Mouse (Mus musculus): ENCODE measurements around the gene Fam81a.

Fam81a gene

DNA sequence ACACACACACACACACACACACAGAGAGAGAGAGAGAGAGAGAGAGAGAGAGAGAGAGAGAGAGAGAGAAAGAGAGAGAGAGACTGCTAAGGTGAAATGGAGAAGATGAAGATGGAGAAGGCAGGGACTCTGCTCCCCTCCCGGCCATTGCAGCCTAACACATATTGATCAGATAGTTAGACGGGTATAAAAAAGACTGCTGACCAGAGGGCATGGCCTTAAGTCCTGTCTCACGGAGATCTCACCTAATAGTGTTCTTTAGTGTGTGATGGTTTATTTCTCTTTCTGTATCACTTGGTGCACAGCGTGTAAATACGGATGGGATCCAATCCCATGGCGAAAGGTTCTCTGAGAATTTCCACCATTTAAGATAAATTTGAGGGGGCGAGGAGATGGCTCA lies at the start of gene Fam81a:
TSS of gene Fam81a (minus strand) at position 101 of the 400 bp plus-strand sequence.
- DNase-seq = no peak

DNA sequence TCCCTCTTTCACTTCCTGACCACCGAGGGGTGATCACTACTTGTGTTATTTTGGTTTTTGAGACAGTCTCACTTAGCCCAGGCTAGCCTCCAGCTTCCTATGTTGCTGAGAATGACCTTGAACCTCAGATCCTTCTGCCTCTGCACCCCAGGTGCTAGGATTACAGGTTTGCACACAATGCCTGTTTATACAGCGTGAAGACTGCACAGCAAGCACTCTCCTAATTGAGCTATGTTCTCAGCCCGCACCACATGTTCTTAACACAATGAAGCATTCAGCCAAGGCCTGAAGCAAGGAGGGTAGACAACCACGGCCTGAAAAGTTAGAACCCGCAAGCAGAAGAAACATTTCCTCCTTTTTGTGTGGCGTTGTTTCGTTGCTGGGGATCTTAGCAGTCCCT lies 40.3 kb upstream of the Fam81a start:
- DNase-seq = no peak

DNA sequence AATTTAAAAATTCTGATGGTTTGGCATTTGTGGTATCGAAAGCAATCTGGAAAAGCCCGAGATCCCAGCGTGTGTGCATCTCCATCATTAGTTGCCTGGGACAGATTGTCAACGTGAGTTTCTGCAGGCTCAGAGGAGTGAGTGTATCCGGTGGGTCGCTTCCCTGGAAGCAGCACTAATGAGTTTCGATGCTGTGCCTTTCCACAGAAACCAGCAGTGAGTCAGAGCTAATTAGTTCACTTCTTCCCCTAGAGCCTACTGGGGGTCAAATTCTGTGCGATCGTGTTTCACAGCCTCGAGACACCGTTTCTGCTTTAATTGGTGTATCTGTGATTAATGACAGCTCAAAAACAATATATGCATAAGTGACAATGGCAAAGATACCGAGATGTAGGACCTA lies 39.4 kb upstream of the Fam81a start:
- no peak for DNase-seq

DNA sequence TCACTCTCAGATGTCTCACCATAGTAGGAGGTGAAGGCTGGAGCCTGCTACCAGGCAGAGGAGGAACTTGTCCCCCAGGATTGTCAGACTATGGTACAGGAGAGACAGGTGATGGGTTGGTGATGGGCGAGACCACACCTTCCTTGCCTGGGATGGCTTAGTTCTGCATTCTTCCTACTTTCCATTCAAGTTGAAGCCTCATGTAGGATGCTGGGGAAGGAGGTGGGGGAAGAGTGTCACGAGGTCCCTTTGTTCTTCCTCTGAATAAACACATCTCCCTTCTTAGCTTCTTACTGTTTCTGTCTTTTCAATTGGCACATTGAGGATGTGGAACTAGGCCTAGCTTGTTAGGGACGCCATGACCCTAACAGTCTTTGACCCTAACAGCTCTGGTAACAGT lies 33.9 kb upstream of the Fam81a start:
- DNase-seq = no peak

DNA sequence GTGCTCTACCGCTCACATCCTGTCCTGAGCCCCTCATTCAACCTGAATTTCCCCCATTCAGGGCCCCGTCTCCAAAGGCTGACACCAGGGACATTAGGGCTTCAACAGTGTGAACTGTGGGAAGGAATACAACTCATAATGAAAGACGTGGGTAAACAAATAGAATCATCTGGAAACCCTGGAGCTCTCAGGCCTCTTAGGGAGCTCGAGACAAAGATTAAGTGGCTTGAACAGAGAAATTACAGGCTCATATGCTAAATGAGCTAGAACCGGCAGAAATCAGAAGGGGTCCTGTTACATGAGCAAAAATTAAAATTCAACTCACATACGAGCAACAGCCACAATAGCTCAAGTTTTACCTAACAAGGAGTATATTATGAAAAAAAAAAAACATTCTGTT lies 32.5 kb upstream of the Fam81a start:
- no peak for DNase-seq

DNA sequence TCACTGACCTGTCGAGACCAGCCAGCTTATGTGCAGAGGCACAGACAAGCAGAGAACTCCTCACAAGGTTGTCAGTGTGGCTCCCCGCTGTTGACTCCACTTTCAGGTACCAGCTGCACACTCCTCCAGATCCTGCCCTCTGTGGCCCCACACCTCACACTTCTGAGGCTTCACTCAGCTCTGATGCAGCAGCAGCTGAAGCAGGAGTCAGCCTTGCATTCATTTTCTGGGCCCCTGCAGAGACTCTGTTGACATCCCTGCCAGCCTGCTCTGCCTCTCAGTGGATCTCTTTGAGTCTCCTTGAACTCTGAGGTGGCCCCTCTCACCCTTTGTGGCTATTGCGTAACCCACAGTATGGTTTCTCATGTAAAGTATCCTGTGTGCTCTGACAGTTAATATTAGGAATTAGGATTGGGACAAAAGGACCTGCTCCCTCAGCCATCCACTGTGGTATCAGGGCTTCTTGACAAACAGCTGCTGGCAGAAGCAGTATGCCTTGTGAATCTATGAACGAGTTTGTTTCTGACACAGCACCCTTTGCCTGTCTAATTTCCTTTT lies 32.0 kb upstream of the Fam81a start:
- DNase-seq = no peak

DNA sequence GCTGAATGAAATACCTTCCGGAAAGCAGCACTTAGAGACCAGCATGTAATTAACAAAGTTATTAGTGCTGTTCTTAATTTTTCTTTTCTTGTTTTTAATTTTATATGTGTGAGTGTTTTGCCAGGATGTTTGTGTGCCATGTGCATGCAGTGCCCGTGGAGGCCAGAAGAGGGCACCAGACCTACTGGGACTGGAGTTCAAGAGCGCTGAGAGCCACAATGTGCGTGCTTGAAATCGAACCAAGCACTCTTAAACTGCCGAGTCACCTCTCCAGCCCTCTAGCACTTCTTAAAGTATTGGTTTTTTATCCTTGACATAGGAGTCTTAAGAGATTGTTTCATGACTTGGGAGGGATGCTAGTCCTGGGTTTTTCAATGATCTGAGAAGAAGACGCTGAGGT lies 26.6 kb upstream of the Fam81a start:
- DNase-seq = peak; percentile 19

DNA sequence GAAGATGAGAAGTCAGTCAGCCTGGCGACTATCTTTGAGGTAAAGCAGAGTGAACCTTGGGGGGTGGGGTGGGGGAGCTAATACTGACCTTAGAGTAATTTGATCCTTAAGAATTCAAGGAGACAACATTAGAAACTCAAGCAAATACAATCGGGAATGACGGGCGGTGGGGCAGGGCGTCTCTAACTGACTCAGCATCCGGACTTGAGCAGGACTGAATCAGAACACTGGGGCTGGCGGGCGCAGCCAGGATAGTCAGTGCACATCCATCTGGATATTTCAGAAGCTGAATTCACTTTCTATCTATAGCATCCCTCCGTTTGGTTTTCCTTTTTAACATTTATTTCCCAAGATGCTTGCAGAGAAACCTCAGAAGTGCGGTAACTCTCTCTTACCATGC lies 17.7 kb upstream of the Fam81a start:
- no peak for DNase-seq

DNA sequence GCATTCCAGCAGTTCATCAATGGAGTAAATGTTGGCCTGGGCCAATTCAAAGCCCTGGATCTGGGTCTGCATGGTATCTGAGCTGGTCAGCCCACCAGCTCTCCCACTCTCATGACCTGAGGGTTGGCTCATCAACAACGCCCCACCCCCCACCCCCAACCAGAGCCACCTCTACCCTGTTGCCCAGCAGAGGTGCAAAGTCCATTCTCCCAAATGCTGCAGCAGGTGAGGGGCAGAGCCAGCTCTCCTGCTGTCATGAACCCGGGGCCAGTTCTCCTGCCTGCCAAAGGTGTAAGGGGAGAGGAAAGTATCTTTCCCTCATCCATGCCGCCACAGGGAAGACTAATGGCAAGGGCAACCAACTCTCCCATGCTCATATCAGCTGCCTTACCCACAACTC lies 5.3 kb upstream of the Fam81a start:
- no peak for DNase-seq

DNA sequence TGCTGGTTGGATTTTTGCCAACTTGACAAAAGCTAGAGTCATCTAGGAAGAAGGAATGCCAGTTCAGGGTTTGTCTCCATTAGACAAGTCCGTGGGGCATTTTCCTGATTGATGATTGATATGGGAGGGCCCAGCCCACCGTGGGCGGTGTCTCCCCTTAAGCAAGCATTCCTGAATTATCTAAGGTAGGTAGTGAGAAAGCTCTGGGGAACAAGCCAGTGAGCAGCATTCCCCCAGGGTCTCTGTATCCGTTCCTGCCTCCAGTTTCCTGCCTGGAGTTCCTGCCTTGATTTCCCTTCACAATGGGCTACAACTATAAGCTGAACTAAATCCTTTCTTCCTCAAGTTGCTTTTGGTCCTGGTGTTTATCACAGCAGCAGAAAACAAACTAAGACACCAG lies 3.1 kb upstream of the Fam81a start:
- DNase-seq = no peak

DNA sequence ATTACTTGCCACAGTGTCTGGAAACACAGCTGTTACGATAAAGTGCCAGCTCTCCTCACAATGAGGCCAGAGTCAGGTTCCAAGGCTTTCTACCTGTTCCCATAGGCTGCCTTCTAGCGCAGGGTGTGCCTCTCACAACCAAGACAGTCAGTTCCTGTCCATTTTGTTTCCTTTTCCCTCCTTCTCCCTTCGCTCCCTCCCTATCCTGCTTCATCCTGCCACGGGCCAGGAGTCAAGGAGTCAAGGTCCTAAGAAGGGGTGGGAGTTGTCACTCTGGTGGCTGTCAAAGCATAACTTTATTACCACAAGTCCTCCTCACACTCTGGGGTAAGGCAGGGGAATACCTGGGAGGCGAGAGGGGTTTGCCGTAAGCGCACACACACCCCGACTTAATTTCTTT lies 966 bp upstream of the Fam81a start:
- DNase-seq = peak; percentile 20

DNA sequence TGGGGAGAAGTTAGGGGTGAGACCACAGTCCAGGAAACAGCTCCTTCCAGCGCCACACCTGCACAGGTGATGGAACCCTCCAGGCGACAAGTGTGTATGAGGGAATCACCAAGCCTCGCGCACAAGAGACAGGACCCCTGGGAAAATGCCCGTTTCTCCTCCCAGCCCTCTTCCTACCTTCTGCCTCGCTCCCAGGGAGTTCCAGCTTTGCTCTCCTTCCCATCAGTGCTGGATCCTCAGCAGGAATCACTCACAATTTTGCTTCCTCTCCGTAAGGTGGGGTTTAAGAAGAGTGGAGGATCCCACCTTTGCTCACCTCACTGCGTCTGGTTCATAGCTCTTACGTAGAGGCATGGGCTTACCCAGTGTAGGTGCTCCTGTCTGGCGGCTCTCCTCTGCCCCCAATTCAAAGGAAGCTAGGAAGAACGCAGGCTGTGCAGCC lies 454 bp downstream of the Fam81a start:
- DNase-seq = peak; percentile 9

DNA sequence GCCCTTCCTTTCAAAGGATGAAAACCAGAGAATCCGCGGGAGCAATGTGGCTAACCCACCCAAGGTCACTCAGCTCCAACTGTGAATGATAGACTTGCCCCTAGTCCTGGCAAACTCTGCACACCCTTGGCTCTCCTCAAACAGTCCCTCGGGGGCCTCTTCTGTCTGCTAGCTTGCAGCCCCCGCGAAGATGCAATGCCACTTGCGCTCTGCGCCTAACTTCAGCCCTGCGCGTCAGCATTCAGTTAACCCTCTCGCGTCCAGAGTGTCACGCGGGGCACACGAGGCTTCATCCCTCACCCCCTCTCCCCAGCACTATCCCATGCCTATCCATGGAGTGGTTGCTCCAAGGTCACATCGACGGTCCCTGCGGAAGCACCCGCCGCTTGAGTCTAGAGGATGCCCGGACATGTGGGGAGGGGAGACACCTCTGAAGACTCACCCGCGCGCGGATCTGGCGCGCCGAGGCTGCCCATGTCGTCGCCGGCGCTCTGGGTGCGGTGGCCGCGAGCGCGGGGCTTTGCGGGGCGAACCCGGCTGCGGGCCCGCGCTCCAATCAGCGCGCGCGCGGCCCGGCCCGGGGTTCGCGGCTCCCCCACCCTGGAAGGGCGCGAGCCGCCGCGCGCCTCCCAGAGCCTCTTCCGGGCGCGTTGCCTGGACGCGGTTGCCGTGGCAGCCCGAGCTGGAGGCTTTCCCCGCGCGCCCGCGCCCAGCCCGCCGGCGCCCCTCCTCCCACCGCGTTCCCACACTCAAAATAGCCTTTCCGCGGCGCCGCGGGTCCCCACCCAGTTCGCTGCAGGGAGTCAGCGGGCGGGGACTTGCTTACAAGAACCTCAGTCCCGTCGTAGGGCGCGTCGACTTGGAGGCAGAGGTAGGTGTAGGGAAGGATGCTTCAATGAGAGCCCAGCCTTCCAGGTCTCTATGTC lies 1.2 kb downstream of the Fam81a start:
- peak; percentile 87 for DNase-seq

DNA sequence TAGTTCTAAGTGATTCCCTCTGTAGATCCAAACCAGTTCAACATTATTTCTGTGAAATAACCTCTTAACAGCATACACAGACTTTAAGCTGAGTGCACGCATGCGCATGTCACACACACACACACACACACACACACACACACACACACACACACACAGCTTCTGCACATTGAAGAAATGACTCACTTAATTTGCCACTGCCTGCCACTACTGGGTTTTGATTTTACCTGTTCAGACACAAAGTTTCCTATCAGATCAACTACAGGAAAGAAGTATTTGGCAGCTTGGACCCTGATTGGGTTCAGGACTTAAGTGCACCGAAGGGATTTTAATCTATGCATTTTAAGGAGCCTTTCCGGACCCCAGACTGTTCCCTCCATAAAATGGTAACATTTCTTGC lies 2.0 kb downstream of the Fam81a start:
- DNase-seq = peak; percentile 9

DNA sequence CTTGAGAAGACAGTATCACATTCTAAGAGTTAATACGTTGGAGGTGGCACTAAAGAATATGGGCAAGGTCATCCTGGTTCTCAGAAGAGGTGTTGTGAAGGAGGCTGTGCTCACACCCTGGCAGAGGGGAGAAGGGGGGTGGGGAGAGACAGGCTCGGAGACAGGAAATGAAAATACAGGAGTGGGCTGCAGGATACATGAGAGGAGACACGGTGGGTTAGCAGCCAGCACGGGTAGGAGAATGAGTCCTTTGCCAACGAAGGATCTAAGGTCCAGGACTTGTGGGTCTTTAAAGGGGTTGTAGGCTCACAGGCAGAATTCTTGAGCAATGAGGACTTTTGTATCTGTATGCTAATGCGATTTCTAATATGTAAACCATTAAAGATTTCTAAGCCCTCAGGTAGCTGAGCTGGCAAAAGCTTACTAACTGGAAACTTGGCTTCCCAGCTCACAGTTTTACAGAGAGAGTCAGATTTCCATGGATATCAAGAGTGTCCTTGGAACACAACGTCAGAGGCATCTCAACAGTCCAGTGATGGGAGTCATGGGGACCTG lies 3.0 kb downstream of the Fam81a start:
- peak; percentile 32 for DNase-seq

DNA sequence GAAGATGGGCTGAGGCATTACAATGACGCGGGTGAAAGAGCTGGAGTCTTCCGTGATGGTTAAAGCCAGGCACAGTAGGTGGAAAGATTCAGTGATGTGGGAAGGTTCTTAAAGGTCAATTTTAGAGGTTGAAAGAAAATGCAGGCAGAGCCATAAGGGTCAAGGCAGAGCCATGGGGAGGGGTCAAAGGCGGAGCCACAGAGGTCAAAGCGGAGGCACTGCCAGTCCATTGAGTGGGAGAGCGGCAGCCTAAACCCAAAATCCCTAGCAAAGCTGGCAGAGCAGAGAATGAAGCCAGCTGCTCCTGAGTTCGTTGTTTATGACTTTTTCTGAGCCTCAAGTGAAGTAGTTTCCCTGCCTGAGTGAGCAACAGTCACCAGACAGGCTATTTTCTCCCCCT lies 3.8 kb downstream of the Fam81a start:
- DNase-seq = peak; percentile 31

DNA sequence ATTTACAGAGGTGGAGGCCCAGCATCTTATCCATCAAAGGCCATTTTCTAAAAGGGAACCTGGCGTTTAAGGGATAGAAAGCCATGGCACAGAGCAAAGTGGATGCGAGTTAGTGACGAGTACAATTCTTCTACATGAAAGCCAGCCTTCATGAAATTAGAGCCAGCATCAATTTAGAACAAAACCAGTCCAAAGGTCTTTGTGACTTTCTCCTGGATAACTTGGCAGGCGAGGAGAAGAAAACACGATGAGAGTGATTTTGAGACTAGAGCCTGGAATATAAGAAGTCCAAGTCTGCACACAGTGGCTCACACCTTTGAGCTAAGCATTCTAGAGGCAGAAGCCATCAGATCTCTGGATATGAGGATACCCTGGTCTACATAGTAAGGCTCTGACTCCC lies 4.4 kb downstream of the Fam81a start:
- DNase-seq = no peak

DNA sequence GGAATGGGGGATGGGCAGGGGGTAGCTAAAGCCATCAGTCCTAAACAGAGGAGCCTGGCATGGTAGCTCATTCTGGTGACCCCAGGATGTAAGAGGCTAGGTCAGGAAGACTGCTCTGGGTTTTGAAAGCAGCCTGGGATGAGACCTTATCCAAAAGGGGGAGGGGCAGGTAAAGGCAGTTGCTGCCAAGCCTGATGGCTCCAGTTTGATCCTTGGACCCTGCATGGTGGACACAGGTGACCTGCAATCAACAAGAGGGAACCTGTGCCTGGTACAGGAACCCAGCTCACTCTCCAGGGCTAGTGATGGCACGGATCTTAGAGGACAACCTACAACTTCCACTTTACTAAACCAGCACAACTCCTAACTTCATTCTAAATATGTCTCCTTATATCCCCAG lies 7.2 kb downstream of the Fam81a start:
- DNase-seq = no peak

DNA sequence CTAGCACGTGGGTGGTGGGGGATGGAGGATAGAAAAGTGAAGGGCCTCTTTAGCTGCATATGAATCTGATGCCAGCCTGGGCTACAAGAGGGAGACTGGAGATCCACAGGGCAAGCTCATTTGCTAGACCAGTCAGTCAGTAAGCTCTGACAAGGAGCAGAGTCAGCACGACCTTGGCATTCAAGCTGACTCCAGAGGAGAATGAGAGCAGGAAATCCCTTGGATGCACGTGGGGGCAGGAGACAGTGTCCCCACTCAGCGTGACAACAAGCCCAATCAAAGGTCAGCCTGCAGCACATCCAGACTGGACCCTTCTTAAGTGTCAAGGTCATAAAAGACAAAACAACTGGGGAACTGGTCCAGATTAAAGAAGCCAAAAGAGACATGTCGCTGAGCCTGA lies 7.6 kb downstream of the Fam81a start:
- DNase-seq = no peak

DNA sequence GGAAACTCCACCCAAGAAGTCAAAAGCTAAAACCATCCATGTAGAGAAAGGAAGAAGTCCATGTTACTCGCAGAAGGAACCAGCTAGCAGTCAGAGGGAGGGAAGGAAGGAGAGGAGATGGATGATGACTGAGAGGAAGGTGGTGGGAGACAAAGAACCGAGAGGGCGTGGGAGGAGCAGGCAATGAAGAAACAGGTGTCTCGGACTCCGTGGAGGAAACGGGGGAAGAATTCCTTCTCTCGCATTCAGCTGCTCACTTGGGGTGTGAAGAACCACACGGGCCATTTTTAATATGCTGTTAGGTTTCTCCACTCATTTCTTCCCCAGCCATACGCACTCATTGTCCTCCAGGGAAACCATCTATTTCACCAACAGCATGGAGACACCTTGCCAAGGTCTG lies 8.1 kb downstream of the Fam81a start:
- DNase-seq = no peak

DNA sequence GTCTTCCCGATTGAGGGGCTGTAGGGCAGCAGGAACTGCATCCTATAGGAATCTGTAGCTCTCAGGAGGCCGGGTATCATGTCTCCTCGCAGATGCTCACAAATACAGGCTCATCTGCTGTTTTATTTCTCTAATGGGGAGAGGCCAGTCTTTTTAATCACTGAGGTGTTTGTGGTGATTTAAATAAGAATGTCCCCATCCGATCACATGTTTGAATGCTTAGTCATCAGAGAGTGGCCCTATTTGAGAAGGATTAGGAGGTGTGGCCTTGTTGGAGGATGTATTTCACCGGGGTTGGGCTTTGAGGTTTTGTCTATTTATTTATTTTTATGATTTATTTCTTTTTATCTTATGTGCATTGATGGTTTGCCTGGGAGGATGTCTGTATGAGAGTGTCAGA lies 11.6 kb downstream of the Fam81a start:
- DNase-seq = no peak

DNA sequence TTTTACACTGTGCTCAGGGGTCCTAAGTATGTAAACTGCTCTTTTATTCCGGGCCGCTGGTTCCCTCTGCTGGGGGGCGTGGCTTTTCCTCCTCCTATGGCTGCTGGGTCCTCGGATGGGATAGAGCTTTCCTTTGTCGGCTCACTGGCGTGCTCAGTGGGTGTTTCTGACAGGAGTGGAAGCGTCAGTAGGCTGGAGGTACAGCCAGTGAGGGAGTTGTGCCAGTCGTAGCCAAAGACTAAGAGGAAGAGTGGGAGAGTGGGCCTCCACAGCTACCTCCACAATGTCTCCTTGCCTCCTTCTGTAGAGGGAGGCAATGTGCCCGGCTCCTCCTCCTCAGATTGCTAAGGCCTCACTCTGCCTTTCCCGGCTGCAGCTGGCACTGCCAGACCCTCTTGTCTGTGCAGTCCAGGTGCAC lies 30.5 kb downstream of the Fam81a start:
- DNase-seq = peak; percentile 48

DNA sequence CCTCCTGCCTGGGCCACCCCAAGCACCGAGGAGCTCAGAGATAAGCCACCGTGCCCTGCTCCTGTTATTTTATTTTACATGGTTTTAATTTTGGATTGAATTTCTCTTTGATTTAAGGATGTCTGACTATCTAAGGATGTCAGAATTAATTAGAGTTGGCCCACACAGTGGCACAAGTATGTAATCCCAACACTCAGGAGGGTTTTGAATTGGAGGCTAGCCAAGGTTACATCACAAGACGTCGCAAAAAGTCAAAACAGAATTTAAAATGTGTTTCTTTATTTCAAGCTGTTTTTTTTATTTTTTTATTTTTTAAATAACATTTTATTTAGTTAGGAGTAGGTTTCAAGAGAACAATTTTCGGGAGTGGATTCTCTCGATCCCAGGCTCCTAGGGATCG lies 31.5 kb downstream of the Fam81a start:
- DNase-seq = no peak

DNA sequence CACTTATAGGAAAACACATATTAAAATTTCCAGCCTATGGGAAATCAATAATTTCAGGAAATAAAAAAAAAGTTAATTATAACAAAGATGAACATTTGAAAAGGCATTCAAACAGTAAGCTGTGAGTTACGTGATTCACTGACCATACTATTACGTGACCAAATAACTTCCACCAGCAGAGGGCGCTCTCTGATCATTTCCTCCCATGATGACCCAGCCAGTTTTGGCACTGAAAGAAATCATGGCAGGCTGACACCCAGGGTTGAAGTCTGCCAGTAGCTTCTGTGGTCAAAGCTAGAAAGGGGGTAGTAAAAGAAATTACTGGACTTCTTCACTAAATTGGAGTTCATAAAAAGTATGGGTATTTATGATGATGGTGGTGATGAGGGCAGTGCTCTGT lies 33.1 kb downstream of the Fam81a start:
- DNase-seq = peak; percentile 92
